Mouse (Mus musculus) fibroblast of lung, adult 2 months (primary cell): ENCODE data around the gene Gm13283.
"Not testable (repeated sequence)": the region's sequence is repeated elsewhere in the genome, so short reads cannot be mapped to it uniquely, and the experiment has no call there.

ENCODE experiments used
- DNase-seq: peaks from one replicate; pipeline ENCODE4 v3.0.0-alpha.2; 2011; ENCODE audit warnings: low read depth

Gene Gm13283

DNA sequence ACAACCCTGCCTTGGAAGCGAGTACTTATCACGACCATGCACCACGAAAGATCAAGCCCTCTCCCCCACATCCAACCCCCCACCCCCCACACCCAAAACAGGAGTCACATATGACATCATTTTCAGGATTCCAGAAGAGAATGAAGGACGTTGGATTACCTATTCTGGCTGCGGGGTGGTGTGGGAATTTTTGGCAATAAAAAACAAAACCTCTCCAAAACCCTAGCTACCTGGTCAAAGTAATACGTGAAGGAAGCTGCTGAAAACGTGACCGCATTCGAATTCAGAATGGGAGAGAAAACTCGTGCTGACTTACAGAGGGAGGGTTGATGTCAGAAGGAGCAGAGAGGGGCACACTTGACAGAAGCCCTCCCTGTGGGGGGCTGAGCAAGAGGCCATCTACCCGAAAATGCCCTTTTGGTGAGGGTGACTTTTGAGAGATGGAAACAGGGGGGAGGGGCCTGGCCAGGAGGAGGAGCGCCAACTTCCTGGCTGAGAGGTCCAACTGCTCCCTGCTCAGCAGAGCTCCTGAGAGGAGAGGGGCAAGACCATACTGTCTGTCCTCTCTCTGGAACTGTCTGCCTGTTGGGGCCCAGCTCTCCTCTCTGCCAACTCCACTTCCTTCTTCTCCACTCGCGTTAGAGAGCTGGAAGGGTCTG lies at the start of gene Gm13283:
Gm13283 (plus strand) TSS at position 510 of the 659 bp plus-strand sequence.
- not testable (repeated sequence) for DNase-seq

DNA sequence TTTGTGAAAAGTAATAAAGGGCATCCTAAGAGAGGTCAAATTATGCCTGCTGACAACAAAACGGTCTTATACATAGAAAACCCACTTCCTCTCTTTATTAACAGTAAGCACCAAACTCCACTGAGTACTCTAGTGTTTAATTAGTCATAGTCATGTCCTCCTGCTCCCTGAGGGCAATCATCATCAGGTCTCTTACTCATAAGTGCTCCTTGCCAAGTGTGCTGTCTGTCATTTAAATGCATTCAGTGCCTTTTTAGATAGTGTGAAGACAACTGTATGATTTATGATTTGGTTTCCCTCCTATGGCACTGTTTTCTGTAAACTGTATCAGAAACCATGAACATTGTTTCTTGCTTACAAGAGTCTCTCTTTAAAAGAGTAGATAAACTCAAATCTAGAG lies 45.6 kb upstream of the Gm13283 start:
- no peak for DNase-seq

DNA sequence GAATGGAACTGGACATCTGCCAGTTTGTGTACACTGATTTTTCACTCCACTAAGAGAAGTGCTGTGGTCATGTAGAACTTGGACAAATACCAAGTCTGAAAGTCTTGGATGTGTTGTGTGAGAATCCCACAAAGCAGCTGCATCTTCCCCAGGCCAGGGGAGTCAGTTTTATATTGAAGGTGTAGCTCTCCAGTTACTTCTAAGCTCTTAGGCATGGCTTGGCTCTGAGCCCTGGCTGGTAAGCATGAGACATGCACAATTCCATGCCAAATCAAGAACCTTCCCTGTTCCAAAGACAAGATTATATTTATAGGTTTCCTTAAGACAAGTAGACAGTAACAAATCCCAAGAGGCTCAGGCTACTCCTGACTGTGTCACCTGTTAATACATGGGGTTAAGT lies 44.9 kb upstream of the Gm13283 start:
- no peak for DNase-seq

DNA sequence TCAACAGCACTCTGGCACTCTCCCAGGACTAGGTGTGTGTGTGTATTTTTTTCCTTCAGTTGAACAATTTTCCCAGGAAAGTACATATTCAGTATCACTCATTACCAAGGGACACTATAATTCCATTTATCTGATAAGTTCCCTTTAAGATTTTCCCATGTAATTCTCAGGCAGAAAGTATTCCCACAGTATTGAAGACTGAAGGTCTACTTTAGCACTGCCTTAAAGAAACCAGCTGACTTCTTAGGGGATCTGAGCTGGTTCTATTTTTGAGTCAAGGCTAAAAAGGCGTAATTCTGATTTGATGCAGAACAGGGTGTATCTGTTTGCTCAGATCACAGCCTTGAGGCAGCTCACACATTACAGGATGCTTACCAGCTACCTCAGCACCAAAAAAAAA lies 41.2 kb upstream of the Gm13283 start:
- no peak for DNase-seq

DNA sequence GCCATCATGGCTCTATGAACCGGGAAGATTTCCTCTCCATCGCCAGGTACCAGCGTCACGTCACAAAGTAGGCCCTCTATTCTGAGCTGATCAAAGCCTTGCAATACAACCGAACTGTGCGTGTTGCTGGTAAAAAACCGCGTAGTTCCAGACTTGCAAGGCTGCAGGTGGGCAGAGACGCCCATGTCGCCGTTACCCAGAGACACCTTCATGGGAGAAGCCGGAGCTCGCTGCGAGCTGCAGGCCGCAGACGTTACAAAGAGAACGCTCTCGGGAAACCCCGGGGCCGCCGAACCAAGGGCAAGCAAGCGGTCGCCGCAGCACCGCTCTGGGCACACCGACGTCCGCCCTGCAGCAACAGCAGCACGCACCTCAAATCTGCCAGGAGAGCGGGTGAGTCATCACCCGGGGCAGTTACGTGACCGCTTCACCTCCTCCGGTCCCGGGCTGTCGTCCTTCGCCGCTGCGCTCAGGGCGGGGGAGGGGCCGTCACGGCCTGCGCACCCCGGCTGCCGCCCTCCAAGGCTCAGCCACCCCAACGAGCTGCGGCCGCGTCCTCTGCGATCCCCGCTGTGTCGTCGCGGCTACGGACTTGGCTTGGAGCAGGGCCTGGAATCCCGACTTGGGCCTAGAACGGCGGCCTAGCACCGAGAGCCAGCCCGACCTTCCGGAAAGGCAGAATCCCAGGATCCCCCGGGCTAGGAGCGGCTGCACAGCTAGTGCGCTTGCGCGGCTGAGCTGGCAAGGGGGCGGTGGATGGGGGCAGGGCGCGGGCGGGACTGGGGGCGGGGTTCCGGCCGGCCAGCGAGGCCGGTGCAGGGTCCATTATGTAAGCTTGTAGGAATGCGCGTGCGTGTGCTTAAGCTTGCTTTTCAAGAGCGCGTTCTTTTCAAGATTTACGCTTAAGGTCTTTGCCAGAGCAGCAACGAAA lies 37.9 kb upstream of the Gm13283 start, which contains the start of the genes Gm26566 and Klhl9:
Gm26566 (plus strand) TSS at position 15 of the 931 bp plus-strand sequence.
Klhl9 (minus strand) TSS at position 675 of the 931 bp plus-strand sequence.
- DNase-seq: peak; percentile 83

DNA sequence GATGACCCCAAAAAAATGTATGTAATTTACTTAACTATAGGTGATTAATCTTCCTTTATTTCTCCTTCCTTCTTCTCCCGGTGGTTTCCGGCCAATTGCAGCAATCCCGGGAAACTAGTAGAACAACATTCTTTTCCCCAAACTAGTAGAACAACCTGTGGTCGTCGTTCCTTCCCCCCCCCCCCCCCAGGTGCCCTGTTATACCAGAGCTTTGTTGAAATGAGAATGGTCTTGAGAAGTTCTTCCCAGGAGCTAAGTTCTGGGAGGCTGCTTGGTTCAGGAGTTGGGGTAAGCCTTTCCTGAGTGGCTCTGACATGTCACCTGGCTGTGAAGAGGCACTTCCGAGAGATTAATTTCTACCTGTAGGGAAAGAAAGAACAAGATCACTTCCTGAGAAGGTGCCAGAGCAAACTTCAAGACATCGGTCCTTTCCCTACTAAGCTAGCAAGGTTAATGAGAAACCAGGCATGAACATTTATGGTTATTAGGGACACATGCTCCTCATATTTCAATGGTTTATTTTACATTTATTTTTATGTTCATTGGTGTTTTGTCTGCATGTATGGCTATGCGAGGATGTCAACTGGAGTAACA lies 36.3 kb upstream of the Gm13283 start:
- DNase-seq: no peak

DNA sequence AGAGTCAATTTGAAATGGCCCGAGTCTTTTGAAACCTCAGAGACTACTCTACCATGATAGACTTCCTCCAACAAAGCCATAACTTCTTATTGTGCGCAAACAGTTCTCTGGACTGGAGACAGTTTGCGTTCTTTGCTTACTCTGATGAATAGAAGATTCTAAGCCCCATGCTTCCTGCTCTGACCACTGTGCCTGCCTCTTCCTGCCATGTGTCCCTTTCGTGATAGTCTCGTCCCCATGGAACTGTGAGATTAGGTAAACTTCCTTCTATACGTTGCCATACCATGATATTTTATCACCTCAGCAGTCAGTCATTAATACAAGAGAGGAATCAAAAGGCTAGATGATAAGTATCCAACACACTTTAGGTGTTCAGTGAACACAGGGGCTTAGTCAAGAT lies 33.2 kb upstream of the Gm13283 start:
- no peak for DNase-seq

DNA sequence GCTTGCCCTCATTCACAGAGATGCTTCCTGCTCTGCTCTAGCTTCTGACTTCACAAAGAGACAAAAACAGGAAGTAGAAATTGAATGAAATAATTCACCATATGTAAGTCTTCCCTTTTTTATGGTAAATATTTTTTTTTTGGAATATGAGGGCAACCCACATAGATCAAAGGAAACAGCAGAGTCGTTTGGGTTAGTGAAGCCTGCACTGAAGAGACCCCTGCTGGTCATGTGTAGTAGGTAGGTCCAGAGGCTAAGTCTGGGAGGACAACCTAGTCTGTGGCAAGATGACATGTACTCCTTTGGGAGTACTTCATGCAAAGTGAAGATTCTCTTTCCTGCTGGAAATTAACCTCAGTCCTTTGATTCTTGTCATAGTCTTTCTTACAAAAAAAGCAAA lies 32.6 kb upstream of the Gm13283 start:
- DNase-seq: no peak

DNA sequence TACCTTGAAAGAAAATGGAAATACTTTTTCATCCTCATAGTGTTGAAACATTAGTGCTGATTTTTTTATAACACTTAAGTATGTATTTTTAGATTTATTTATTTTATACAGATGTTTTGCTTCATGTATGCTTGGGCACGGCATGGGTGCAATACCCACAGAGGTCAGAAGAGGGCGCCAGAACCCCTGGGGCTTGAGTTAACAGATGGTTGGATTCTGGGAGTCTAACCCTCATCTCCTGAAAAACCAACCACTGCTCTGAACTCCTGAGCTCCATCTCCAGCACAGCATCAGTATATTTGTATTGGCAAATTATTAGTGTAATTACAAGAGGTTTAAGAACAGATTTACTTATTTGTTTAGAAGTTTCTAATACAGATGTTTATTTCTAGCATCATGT lies 21.4 kb upstream of the Gm13283 start:
- DNase-seq: peak; percentile 58

DNA sequence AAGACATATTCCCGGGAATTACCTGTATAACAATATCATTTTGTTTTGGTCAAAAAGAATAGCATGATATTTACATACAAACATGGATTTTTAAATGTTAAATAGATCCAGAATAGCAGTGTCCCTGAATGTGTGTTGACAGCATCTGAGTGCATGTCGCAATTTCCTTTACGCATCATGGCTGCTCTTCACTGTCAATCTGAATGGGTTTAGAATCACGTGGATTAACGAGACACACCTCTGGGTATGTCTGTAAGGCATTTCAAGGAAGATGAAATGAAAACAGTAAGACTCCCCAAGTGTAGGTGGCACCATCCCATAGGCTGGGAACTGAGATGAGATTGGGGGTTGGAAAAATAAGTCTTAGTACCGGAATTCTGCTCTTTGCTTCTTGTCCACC lies 20.9 kb upstream of the Gm13283 start:
- no peak for DNase-seq

DNA sequence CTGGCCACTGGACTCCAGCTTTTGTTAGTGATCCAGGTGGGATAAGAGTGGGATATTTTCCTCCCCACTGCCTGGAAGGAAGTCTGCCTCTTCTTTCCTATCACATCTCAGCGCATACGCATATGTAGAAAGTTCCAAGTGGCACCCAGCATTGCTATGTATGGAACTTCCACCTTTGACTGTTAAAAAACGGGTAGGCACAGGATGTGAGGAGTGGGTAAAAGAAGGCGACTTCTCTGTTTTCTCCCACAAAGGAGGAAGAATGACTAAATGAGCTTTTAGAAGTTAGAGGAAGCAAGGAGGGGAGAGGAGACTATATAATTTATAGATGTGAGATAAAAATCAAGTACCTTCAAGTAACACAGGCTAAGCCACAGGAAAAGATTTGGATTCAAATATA lies 18.5 kb upstream of the Gm13283 start:
- no peak for DNase-seq

DNA sequence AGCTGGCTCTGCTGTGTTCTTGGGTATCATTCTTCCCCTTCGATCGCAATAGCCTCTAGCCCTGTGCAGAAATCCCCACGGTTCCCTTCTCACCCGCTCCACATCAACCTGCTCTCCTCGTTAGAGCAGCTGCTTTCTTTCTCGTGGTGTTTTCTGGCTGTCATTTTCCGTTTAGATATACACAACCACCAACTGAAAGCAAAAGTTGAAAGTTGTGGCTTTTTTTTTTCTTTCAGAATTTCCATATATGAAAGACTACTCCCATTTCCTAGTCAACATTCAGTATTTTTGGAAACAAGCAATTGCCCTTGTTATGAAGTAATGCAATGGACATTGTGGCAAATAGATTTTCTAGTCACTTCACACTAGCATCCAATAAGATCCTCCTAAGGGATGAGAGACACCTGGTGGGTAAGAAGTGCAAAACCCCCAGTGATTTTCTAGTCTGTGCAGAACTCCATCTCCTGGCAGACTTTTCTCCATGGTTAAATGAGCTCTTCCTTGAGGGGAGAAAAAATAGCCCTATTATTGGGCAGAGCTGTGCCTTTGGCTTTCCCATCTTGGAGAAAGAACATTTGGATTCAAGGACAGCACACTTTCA lies 17.0 kb upstream of the Gm13283 start:
- DNase-seq: no peak

DNA sequence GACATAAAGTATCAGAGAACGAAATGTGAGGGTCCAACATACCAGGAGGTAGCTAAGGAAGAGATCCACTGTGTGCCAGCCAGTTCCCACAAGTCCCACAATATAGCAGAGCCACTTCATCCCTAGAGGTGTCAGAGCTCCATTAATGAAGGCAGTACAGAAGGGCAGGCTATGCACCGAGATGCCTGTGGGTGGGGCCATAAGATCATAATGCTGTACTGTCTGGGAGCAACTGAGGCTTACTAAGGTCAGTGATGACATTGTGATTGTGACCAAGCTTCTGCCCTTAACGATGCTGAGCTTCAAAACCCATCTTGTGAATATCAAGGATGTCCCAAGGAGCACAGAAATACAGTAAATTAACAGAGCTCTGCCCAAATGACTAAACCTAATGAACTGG lies 15.7 kb upstream of the Gm13283 start:
- no peak for DNase-seq

DNA sequence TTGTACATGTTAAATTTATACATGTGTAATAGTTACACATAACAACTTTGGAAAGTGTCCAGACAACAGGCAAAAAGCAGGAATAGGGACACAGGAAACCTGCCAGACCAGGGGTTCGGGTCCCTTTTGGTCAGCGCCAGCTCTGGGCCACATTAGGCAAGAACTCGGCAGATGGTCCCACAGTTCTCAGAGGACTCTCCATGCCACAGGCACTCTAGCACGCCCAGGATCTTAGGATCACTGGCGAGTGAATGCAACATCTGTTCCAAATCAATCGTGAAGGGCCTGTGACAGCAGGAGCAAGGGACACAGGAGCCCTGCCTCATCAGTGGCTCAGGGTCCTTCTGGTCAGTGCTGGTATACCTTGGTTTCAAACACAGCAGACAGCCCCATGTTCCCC lies 10.0 kb upstream of the Gm13283 start:
- no peak for DNase-seq

DNA sequence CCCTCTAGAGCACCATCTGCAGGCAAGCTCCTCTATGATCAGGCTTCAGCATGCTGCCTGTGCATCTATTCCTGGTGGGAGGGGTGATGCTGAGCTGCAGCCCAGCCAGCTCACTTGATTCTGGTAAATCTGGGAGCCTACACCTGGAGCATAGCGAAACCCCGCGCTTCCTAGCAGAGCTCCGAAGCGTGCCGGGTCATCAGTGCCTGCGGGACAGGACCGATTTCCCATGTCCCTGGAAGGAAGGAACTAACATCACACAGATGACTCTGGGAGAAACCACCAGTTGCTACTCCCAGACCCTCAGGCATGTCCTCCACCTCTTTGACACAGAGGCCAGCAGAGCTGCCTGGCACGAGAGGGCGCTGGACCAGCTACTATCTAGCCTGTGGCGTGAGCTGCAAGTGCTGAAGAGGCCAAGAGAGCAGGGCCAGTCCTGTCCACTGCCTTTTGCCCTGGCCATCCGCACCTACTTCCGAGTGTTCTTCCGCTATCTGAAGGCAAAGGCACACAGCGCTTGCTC lies 5.0 kb upstream of the Gm13283 start, which contains the start of gene Gm13271:
Gm13271 (plus strand) TSS at position 51 of the 523 bp plus-strand sequence.
- DNase-seq: not testable (repeated sequence)

DNA sequence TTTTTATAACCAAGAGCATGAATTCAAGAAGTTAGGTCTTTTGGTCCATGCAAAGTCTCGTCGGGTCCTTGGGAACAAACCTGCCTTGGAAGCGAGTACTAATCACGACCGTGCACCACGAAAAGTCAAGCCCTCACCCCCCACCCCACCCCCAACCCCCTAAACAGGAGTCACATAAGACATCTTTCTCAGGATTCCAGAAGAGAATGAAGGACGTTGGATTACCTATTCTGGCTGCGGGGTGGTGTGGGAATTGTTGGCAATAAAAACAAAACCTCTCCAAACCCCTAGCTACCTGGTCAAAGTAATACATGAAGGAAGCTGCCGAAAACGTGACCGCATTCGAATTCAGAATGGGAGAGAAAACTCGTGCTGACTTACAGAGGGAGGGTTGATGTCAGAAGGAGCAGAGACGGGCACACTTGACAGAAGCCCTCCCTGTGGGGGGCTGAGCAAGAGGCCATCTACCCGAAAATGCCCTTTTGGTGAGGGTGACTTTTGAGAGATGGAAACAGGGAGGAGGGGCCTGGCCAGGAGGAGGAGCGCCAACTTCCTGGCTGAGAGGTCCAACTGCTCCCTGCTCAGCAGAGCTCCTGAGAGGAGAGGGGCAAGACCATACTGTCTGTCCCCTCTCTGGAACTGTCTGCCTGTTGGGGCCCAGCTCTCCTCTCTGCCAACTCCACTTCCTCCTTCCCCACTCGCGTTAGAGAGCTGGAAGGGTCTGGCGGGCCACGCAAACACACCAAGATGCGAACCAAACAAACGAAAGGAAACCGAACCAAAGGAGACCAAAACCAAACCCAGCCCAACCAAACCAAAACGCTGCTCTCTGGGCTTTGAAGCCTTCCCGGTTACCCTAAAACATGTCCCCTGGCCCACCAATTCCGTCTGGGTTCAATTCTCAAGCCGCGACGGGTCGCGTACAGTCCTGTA lies 3.1 kb upstream of the Gm13283 start:
- DNase-seq: peak; percentile 19

DNA sequence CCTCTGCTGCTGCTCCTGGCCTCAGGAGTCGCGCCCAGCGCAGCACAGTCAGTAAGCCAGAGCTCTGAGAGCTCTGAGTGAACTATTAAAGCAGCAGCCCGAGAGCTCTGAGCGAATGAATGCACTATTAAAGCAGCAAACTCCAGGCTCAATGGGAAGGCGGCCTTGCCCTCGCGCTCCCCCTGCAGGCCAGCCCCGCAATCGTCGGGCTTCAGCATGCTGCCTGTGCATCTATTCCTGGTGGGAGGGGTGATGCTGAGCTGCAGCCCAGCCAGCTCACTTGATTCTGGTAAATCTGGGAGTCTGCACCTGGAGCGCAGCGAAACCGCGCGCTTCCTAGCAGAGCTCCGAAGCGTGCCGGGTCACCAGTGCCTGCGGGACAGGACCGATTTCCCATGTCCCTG lies 2.3 kb upstream of the Gm13283 start:
- DNase-seq: peak; percentile 79

DNA sequence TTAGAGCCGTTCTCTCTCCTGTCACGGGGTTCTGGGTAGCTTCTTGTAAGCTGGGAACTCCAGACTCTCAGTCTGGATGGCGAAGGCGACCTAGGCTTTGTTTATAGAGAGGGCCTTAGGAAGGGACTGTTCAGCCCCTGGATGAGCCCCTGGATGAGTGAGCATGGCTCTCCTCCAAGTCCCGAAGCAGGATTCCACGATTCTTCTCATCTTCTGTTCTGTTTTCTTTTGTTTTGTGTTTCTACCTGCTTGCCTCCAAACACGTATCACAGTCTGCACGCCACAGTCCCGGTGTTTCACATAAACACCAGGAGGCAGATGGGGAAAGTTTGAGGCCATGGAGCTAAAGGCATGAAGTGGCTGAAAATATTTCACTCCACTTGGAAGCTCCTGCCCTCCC lies 1.2 kb upstream of the Gm13283 start:
- DNase-seq: not testable (repeated sequence)

DNA sequence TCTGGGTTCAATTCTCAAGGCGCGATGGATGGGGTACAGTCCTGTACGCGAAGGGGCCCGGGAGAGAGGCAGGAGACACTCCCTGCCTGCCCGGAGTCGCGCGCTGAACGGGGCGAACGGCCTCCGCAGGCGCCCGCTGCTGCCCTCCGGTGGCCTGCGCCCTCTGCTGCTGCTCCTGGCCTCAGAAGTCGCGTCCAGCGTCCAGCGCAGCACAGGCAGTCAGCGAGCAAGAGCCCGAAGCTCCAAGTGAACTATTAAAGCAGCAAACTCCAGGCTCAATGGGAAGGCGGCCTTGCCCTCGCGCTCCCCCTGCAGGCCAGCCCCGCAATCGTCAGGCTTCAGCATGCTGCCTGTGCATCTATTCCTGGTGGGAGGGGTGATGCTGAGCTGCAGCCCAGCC lies 512 bp downstream of the Gm13283 start:
- DNase-seq: peak; percentile 80

DNA sequence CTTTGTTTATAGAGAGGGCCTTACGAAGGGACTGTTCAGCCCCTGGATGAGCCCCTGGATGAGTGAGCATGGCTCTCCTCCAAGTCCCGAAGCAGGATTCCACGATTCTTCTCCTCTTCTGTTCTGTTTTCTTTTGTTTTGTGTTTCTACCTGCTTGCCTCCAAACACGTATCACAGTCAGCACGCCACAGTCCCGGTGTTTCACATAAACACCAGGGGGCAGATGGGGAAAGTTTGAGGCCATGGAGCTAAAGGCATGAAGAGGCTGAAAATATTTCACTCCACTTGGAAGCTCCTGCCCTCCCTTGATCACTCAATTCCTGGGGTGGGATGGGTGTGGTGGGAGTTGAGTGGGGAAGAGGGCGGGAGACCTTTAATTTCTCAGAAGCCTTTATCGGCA lies 1.9 kb downstream of the Gm13283 start:
- not testable (repeated sequence) for DNase-seq

DNA sequence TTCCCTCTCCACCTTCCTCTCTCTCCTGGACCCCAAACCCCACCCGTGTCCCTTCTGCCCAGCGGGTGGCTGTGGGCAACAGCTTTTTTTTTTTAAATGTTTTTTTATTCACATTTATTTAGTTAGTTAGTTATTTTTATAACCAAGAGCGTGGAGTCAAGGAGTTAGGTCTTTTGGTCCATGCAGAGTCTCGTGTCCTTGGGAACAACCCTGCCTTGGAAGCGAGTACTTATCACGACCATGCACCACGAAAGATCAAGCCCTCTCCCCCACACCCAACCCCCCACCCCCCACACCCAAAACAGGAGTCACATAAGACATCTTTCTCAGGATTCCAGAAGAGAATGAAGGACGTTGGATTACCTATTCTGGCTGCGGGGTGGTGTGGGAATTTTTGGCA lies 2.4 kb downstream of the Gm13283 start:
- not testable (repeated sequence) for DNase-seq
